Mouse (Mus musculus) CH12.LX (cell line): ENCODE measurements at regions not wholly inside any gene's neighbourhood (a gene's known extent, or its start where the extent isn't known, plus 50 kb on each side); places are given as distances from the start of the nearest gene placed in this dataset.

Experiments used
- DNase-seq: peaks from one replicate; pipeline ENCODE4 v3.0.0-alpha.2; 2013; ENCODE audit errors: extremely low read depth
- H3K27ac ChIP-seq: 2 replicates; pipeline ENCODE4 v1.5.1; 2012; ENCODE audit warnings: low read depth, mild to moderate bottlenecking, control low read depth, moderate library complexity; ENCODE audit not compliant: insufficient read depth
- H3K27me3 ChIP-seq: replicated peaks from 2 replicates; pipeline ENCODE3; 2012; ENCODE audit warnings: inconsistent platforms
- H3K36me3 ChIP-seq, 2 experiments: replicated peaks in 1 of 2; 2 replicates each; pipeline versions ENCODE3 to v1.6.1; 2012; ENCODE audit warnings: inconsistent platforms in 1 of 2, low read length in 1 of 2, mild to moderate bottlenecking in 1 of 2, mixed read lengths in 1 of 2, moderate library complexity in 1 of 2; ENCODE audit not compliant: control insufficient read depth in 1 of 2, insufficient read depth in 1 of 2
- H3K4me1 ChIP-seq, 2 experiments: 2 replicates each; pipeline ENCODE4 v1.6.1; 2012; ENCODE audit warnings: inconsistent platforms in 1 of 2, moderate library complexity in 1 of 2; ENCODE audit not compliant: insufficient read depth in 2 of 2, control insufficient read depth in 1 of 2
- H3K4me2 ChIP-seq: 2 replicates; pipeline ENCODE4 v1.6.1; 2012; ENCODE audit warnings: low read depth, mild to moderate bottlenecking, control low read depth; ENCODE audit not compliant: poor library complexity, insufficient read depth, severe bottlenecking
- H3K4me3 ChIP-seq, 3 experiments: fragments of 150-350 bp in 1 of 3; sonication (generic) in 1 of 3; replicated peaks in 1 of 3; 2 replicates each; pipeline versions ENCODE3 to v1.5.1; 2011 to 2012; ENCODE audit warnings: low read depth in 2 of 3, low read length in 2 of 3, mild to moderate bottlenecking in 2 of 3, moderate library complexity in 2 of 3, control low read depth in 1 of 3, improper control_type of control experiment in 1 of 3, inconsistent platforms in 1 of 3, mixed read lengths in 1 of 3; ENCODE audit not compliant: poor library complexity in 1 of 3
- H3K79me2 ChIP-seq: replicated peaks from 2 replicates; pipeline ENCODE4 v1.6.1; 2012; ENCODE audit warnings: mild to moderate bottlenecking, moderate library complexity; ENCODE audit not compliant: control insufficient read depth, poor library complexity, insufficient read depth, severe bottlenecking; ENCODE audit errors: extremely low read depth
- H3K9ac ChIP-seq: 2 replicates; pipeline ENCODE4 v1.6.1; 2012; ENCODE audit warnings: low read depth, mild to moderate bottlenecking, control low read depth, moderate library complexity; ENCODE audit not compliant: insufficient read depth
- H3K9me3 ChIP-seq: replicated peaks from 2 replicates; pipeline ENCODE3; 2012; ENCODE audit warnings: low read length, inconsistent platforms, mixed read lengths
- BHLHE40 ChIP-seq: IDR thresholded peaks from 2 replicates; pipeline ENCODE4 v1.6.1; 2011; ENCODE audit warnings: mild to moderate bottlenecking, low read depth, low read length, improper control_type of control experiment
- CHD2 ChIP-seq: IDR thresholded peaks from 2 replicates; pipeline ENCODE4 v1.6.1; 2011; ENCODE audit warnings: low read length, improper control_type of control experiment
- CTCF ChIP-seq, 2 experiments: IDR thresholded peaks in 1 of 2; conservative IDR thresholded peaks in 1 of 2; 2 replicates each; pipeline ENCODE4 v1.5.1; 2011 to 2012; ENCODE audit warnings: low read depth in 2 of 2, low read length in 2 of 2, improper control_type of control experiment in 1 of 2, inconsistent platforms in 1 of 2, mild to moderate bottlenecking in 1 of 2, moderate library complexity in 1 of 2
- E2F4 ChIP-seq: IDR thresholded peaks from 2 replicates; pipeline ENCODE4 v1.6.1; 2011; ENCODE audit warnings: low read depth, low read length, improper control_type of control experiment; ENCODE audit not compliant: insufficient replicate concordance
- ELF1 ChIP-seq: IDR thresholded peaks from 2 replicates; pipeline ENCODE4 v1.6.1; 2014; ENCODE audit warnings: low read depth, mild to moderate bottlenecking, inconsistent platforms, low read length, improper control_type of control experiment
- EP300 ChIP-seq: IDR thresholded peaks from 2 replicates; pipeline ENCODE4 v1.6.1; 2011; ENCODE audit warnings: low read length, improper control_type of control experiment
- GABPA ChIP-seq: IDR thresholded peaks from 2 replicates; pipeline ENCODE4 v1.6.1; 2012; ENCODE audit warnings: low read depth, low read length, improper control_type of control experiment, inconsistent platforms; ENCODE audit not compliant: insufficient replicate concordance
- IRF4 ChIP-seq: IDR thresholded peaks from 2 replicates; pipeline ENCODE4 v1.6.1; 2014; ENCODE audit warnings: low read depth, mild to moderate bottlenecking, inconsistent platforms, low read length, improper control_type of control experiment
- JUN ChIP-seq: IDR thresholded peaks from 2 replicates; pipeline ENCODE4 v1.6.1; 2011; ENCODE audit warnings: low read depth, mild to moderate bottlenecking, low read length, improper control_type of control experiment, moderate library complexity; ENCODE audit not compliant: insufficient read depth
- KAT2A ChIP-seq: IDR thresholded peaks from 2 replicates; pipeline ENCODE4 v1.6.1; 2012; ENCODE audit warnings: low read length, improper control_type of control experiment, inconsistent platforms; ENCODE audit not compliant: insufficient replicate concordance
- MAFK ChIP-seq: IDR thresholded peaks from 2 replicates; pipeline ENCODE4 v1.6.1; 2011; ENCODE audit warnings: low read length, improper control_type of control experiment; ENCODE audit not compliant: insufficient replicate concordance
- MAZ ChIP-seq: IDR thresholded peaks from 2 replicates; pipeline ENCODE4 v1.6.1; 2012; ENCODE audit warnings: low read depth, mild to moderate bottlenecking, inconsistent platforms, low read length, improper control_type of control experiment, moderate library complexity
- MEF2A ChIP-seq: IDR thresholded peaks from 2 replicates; pipeline ENCODE4 v1.6.1; 2014; ENCODE audit warnings: low read depth, mild to moderate bottlenecking, inconsistent platforms, low read length, improper control_type of control experiment, borderline replicate concordance
- MYC ChIP-seq: IDR thresholded peaks from 2 replicates; pipeline ENCODE4 v1.6.1; 2011; ENCODE audit warnings: low read depth, mild to moderate bottlenecking, improper control_type of control experiment, low read length
- NELFE ChIP-seq: IDR thresholded peaks from 2 replicates; pipeline ENCODE4 v1.6.1; 2011; ENCODE audit warnings: low read depth, low read length, improper control_type of control experiment
- PAX5 ChIP-seq: IDR thresholded peaks from 2 replicates; pipeline ENCODE4 v1.6.1; 2012; ENCODE audit warnings: low read length, inconsistent platforms, mixed read lengths
- POLR2A ChIP-seq: IDR thresholded peaks from 2 replicates; pipeline ENCODE4 v1.6.1; 2011; ENCODE audit warnings: low read depth, mild to moderate bottlenecking, improper control_type of control experiment, low read length
- POLR2AphosphoS2 ChIP-seq: IDR thresholded peaks from 2 replicates; pipeline ENCODE4 v1.6.1; 2011; ENCODE audit warnings: low read depth, low read length, improper control_type of control experiment
- RAD21 ChIP-seq: IDR thresholded peaks from 2 replicates; pipeline ENCODE4 v1.6.1; 2011; ENCODE audit warnings: low read depth, mild to moderate bottlenecking, low read length, improper control_type of control experiment, moderate library complexity
- RCOR1 ChIP-seq: conservative IDR thresholded peaks from 2 replicates; pipeline ENCODE4 v1.6.1; 2012; ENCODE audit warnings: low read depth, mild to moderate bottlenecking, inconsistent platforms, low read length, improper control_type of control experiment
- SIN3A ChIP-seq: IDR thresholded peaks from 2 replicates; pipeline ENCODE4 v1.6.1; 2012; ENCODE audit warnings: low read length, improper control_type of control experiment, inconsistent platforms
- SMC3 ChIP-seq: IDR thresholded peaks from 2 replicates; pipeline ENCODE4 v1.6.1; 2011; ENCODE audit warnings: low read depth, low read length, improper control_type of control experiment
- TBP ChIP-seq: conservative IDR thresholded peaks from 2 replicates; pipeline ENCODE4 v1.6.1; 2011; ENCODE audit warnings: low read depth, low read length, improper control_type of control experiment
- TCF12 ChIP-seq: IDR thresholded peaks from 2 replicates; pipeline ENCODE4 v1.6.1; 2014; ENCODE audit warnings: low read depth, mild to moderate bottlenecking, inconsistent platforms, low read length, improper control_type of control experiment
- UBTF ChIP-seq: IDR thresholded peaks from 2 replicates; pipeline ENCODE4 v1.6.1; 2012; ENCODE audit warnings: low read depth, mild to moderate bottlenecking, inconsistent platforms, low read length, improper control_type of control experiment, moderate library complexity
- USF1 ChIP-seq: IDR thresholded peaks from 2 replicates; pipeline ENCODE4 v1.6.1; 2014; ENCODE audit warnings: low read depth, mild to moderate bottlenecking, inconsistent platforms, low read length, improper control_type of control experiment
- ZKSCAN1 ChIP-seq: IDR thresholded peaks from 2 replicates; pipeline ENCODE4 v1.6.1; 2012; ENCODE audit warnings: low read depth, inconsistent platforms, low read length, improper control_type of control experiment, borderline replicate concordance
- ZMIZ1 ChIP-seq: IDR thresholded peaks from 2 replicates; pipeline ENCODE4 v1.6.1; 2012; ENCODE audit warnings: low read depth, mild to moderate bottlenecking, inconsistent platforms, low read length, improper control_type of control experiment
- dilution Hi-C: fragments of 300-500 bp; cut with MboI; formaldehyde crosslinking; loops from 2 replicates; pipeline ENCODE4 v1.14.3; 2020; ENCODE audit warnings: low sequenced_read_pairs; ENCODE audit not compliant: extremely low pct_unique_long_range_greater_than_20kb, extremely low pct_ligation_motif_present
- in situ Hi-C: fragments of 300-500 bp; cut with MboI; formaldehyde crosslinking; loops from 3 replicates; pipeline ENCODE4 v1.14.3; 2019; ENCODE audit warnings: low sequenced_read_pairs, low pct_ligation_motif_present, low pct_unique_long_range_greater_than_20kb, mixed read lengths

DNA sequence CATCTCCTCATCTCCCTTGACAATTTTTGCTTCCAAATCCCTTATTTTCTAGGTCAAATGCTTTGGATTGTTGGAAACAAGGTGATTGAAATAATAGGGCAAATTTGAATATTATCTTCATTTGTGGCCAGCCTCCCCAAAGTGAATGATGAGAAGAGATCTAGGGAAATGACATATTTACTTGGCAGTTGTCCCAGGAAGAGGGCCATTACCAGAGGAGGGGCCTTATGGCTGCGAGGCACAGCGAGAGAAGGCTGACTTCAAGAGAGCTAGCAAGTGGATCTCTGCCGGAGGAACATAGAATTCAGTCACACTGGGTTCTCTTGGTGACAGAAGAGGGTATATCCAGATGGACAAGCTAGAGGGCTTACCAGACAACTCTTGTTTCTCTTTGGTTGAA is 390.9 kb downstream of the Rps24 start:
- TF ChIP-seq USF1 (no peak), SMC3 (no peak), JUN (no peak), RCOR1 (no peak), GABPA (no peak), NELFE (no peak), EP300 (no peak), MYC (no peak), SIN3A (no peak), ZKSCAN1 (no peak), MEF2A (no peak), TCF12 (no peak), CTCF (conservative IDR thresholded peaks at IDR 0.05 in 1 of 2, IDR thresholded peaks at IDR 0.05 in 1 of 2; ENCODE audit: low read depth in 2 of 2, low read length in 2 of 2) (no peak)
- Histone ChIP-seq H3K27ac (no peak overlapping the region), H3K4me2 (no peak overlapping the region), H3K27me3 (no peaks in the 10 kb centered on the region), H3K9me3 (no peaks in the 10 kb centered on the region), H3K36me3 (no peaks in the 10 kb centered on the region), H3K79me2 (no peaks in the 10 kb centered on the region), H3K4me3 (no peak overlapping the region), H3K9ac (no peak overlapping the region), H3K4me1 (no peaks in the 10 kb centered on the region)
- dilution Hi-C loops: no loop called here
- no peak for DNase-seq
- in situ Hi-C loops: no loop called here

- Histone ChIP-seq H3K36me3 (no peaks in the 10 kb centered on the region), H3K4me3 (no peak overlapping the region), H3K4me2 (no peak overlapping the region), H3K9me3 (peaks cover 4% of the 10 kb centered on the region), H3K27ac (no peak overlapping the region), H3K4me1 (no peaks in the 10 kb centered on the region), H3K27me3 (peaks cover 1% of the 10 kb centered on the region), H3K9ac (no peak overlapping the region), H3K79me2 (no peaks in the 10 kb centered on the region)
- TF ChIP-seq PAX5 (no peak), EP300 (no peak), IRF4 (no peak), POLR2A (no peak), USF1 (no peak), TBP (no peak), KAT2A (no peak), CHD2 (no peak), RCOR1 (no peak), ZMIZ1 (no peak), RAD21 (no peak), E2F4 (no peak), BHLHE40 (no peak), SMC3 (no peak), MAFK (no peak), MEF2A (no peak), MAZ (no peak), POLR2AphosphoS2 (no peak), UBTF (no peak), ELF1 (no peak)
- in situ Hi-C loops (no loop called here), dilution Hi-C loops (no loop called here)
- no peak for DNase-seq
Measured at GRCm38 (mm10) chr14:24886164-24886563, 399.2 kb downstream of the Rps24 start.
